Mouse (Mus musculus) MEL (cell line): ENCODE measurements around the gene Jade2. TPM values are rescaled to one million over a fixed set of nuclear protein-coding genes. Genes with fewer than 3 reads are reported as not detected.

Source experiments
- DNase-seq: peaks from one replicate; pipeline ENCODE4 v3.0.0; 2011; ENCODE audit warnings: low read depth, low spot score
- H3K27ac ChIP-seq: 2 replicates; pipeline ENCODE4 v1.5.1; 2012; ENCODE audit warnings: low read depth, mild to moderate bottlenecking, control low read depth, low read length, moderate library complexity; ENCODE audit not compliant: control insufficient read depth
- H3K27me3 ChIP-seq, 2 experiments: fragments of 150-350 bp in 1 of 2; sonication (generic) in 1 of 2; 2 replicates each; pipeline ENCODE4 v1.6.1; 2012; ENCODE audit warnings: low read length in 2 of 2, mild to moderate bottlenecking in 2 of 2, improper control_type of control experiment in 1 of 2, moderate library complexity in 1 of 2; ENCODE audit not compliant: insufficient read depth in 2 of 2, control insufficient read depth in 1 of 2
- H3K36me3 ChIP-seq, 2 experiments: 2 replicates each; pipeline ENCODE4 v1.6.1; 2012 to 2014; ENCODE audit warnings: low read length in 2 of 2, improper control_type of control experiment in 1 of 2, inconsistent platforms in 1 of 2, mild to moderate bottlenecking in 1 of 2; ENCODE audit not compliant: insufficient read depth in 2 of 2, control insufficient read depth in 1 of 2
- H3K4me1 ChIP-seq, 2 experiments: fragments of 150-350 bp in 1 of 2; sonication (generic) in 1 of 2; 2 replicates each; pipeline ENCODE4 v1.6.1; 2012; ENCODE audit warnings: low read length in 2 of 2, improper control_type of control experiment in 1 of 2, mild to moderate bottlenecking in 1 of 2; ENCODE audit not compliant: insufficient read depth in 2 of 2, control insufficient read depth in 1 of 2
- H3K4me3 ChIP-seq, 2 experiments: fragments of 150-350 bp in 1 of 2; sonication (generic) in 1 of 2; 2 replicates each; pipeline ENCODE4 v1.5.1; 2012; ENCODE audit warnings: low read depth in 2 of 2, low read length in 2 of 2, mild to moderate bottlenecking in 2 of 2, moderate library complexity in 2 of 2, control low read depth in 1 of 2, improper control_type of control experiment in 1 of 2; ENCODE audit not compliant: control insufficient read depth in 1 of 2, insufficient read depth in 1 of 2
- H3K79me2 ChIP-seq: 2 replicates; pipeline ENCODE4 v1.6.1; 2012; ENCODE audit warnings: mild to moderate bottlenecking, low read length, moderate library complexity; ENCODE audit not compliant: control insufficient read depth, poor library complexity, insufficient read depth
- H3K9ac ChIP-seq: 2 replicates; pipeline ENCODE4 v1.6.1; 2012; ENCODE audit warnings: low read depth, mild to moderate bottlenecking, control low read depth, low read length, moderate library complexity; ENCODE audit not compliant: control insufficient read depth, poor library complexity, severe bottlenecking
- H3K9me3 ChIP-seq: fragments of 150-350 bp; sonication (generic); replicated peaks from 2 replicates; pipeline ENCODE4 v1.6.1; 2012; ENCODE audit warnings: mild to moderate bottlenecking, low read length, improper control_type of control experiment, moderate library complexity; ENCODE audit not compliant: insufficient read depth
- CHD1 ChIP-seq: IDR thresholded peaks from 2 replicates; pipeline ENCODE4 v1.6.1; 2012; ENCODE audit warnings: low read depth, mild to moderate bottlenecking, inconsistent platforms, low read length, improper control_type of control experiment
- CHD2 ChIP-seq: IDR thresholded peaks from 2 replicates; pipeline ENCODE4 v1.6.1; 2011; ENCODE audit warnings: low read length, improper control_type of control experiment
- ELF1 ChIP-seq: IDR thresholded peaks from 2 replicates; pipeline ENCODE4 v1.6.1; 2014; ENCODE audit warnings: low read depth, mild to moderate bottlenecking, inconsistent platforms, low read length, improper control_type of control experiment, moderate library complexity
- EP300 ChIP-seq, 2 experiments: IDR thresholded peaks; 2 replicates each; pipeline ENCODE4 v1.6.1; 2011; ENCODE audit warnings: improper control_type of control experiment in 2 of 2, low read length in 2 of 2, low read depth in 1 of 2, mild to moderate bottlenecking in 1 of 2
- GABPA ChIP-seq: IDR thresholded peaks from 2 replicates; pipeline ENCODE4 v1.6.1; 2012; ENCODE audit warnings: low read depth, mild to moderate bottlenecking, inconsistent platforms, low read length, improper control_type of control experiment, moderate library complexity
- GATA1 ChIP-seq: IDR thresholded peaks from 2 replicates; pipeline ENCODE4 v1.6.1; 2011; ENCODE audit warnings: low read depth, low read length, improper control_type of control experiment
- HCFC1 ChIP-seq: IDR thresholded peaks from 2 replicates; pipeline ENCODE4 v1.6.1; 2012; ENCODE audit warnings: low read depth, mild to moderate bottlenecking, inconsistent platforms, low read length, improper control_type of control experiment, moderate library complexity
- JUND ChIP-seq: IDR thresholded peaks from 2 replicates; pipeline ENCODE4 v1.6.1; 2011; ENCODE audit warnings: low read depth, mild to moderate bottlenecking, improper control_type of control experiment, low read length
- MAFK ChIP-seq: IDR thresholded peaks from 2 replicates; pipeline ENCODE4 v1.6.1; 2011; ENCODE audit warnings: low read depth, mild to moderate bottlenecking, low read length, improper control_type of control experiment, borderline replicate concordance
- MAZ ChIP-seq: IDR thresholded peaks from 2 replicates; pipeline ENCODE4 v1.6.1; 2012; ENCODE audit warnings: low read depth, mild to moderate bottlenecking, inconsistent platforms, low read length, improper control_type of control experiment
- NELFE ChIP-seq: IDR thresholded peaks from 2 replicates; pipeline ENCODE4 v1.6.1; 2011; ENCODE audit warnings: low read depth, low read length, improper control_type of control experiment
- POLR2A ChIP-seq, 2 experiments: IDR thresholded peaks; 2 replicates each; pipeline ENCODE4 v1.6.1; 2011 to 2012; ENCODE audit warnings: low read length in 2 of 2, mild to moderate bottlenecking in 2 of 2, control low read depth in 1 of 2, improper control_type of control experiment in 1 of 2, low read depth in 1 of 2, moderate library complexity in 1 of 2; ENCODE audit not compliant: control insufficient read depth in 1 of 2, insufficient read depth in 1 of 2, poor library complexity in 1 of 2
- RCOR1 ChIP-seq: IDR thresholded peaks from 2 replicates; pipeline ENCODE4 v1.6.1; 2012; ENCODE audit warnings: low read depth, mild to moderate bottlenecking, inconsistent platforms, low read length, improper control_type of control experiment
- SIN3A ChIP-seq: IDR thresholded peaks from 2 replicates; pipeline ENCODE4 v1.6.1; 2012; ENCODE audit warnings: low read length, improper control_type of control experiment, inconsistent platforms
- SMC3 ChIP-seq: IDR thresholded peaks from 2 replicates; pipeline ENCODE4 v1.6.1; 2011; ENCODE audit warnings: low read depth, low read length, improper control_type of control experiment
- TAL1 ChIP-seq: IDR thresholded peaks from 2 replicates; pipeline ENCODE4 v1.6.1; 2012; ENCODE audit warnings: mild to moderate bottlenecking, inconsistent platforms, low read length, moderate library complexity, mixed read lengths
- UBTF ChIP-seq: IDR thresholded peaks from 2 replicates; pipeline ENCODE4 v1.6.1; 2012; ENCODE audit warnings: low read depth, mild to moderate bottlenecking, inconsistent platforms, low read length, improper control_type of control experiment, moderate library complexity, borderline replicate concordance; ENCODE audit not compliant: insufficient read depth
- USF2 ChIP-seq, 2 experiments: IDR thresholded peaks; 2 replicates each; pipeline ENCODE4 v1.6.1; 2011 to 2012; ENCODE audit warnings: improper control_type of control experiment in 2 of 2, low read length in 2 of 2, borderline replicate concordance in 1 of 2, inconsistent platforms in 1 of 2, low read depth in 1 of 2, mild to moderate bottlenecking in 1 of 2; ENCODE audit not compliant: insufficient read depth in 1 of 2
- ZKSCAN1 ChIP-seq: IDR thresholded peaks from 2 replicates; pipeline ENCODE4 v1.6.1; 2012; ENCODE audit warnings: low read depth, mild to moderate bottlenecking, inconsistent platforms, low read length, improper control_type of control experiment, moderate library complexity
- ZNF384 ChIP-seq: IDR thresholded peaks from 2 replicates; pipeline ENCODE4 v1.6.1; 2012; ENCODE audit warnings: low read depth, mild to moderate bottlenecking, inconsistent platforms, low read length, improper control_type of control experiment
- polyA plus RNA-seq, 2 experiments: library from polyadenylated mRNA; stranded (reverse) in 1 of 2; unstranded in 1 of 2; fragments of >175 nt in 1 of 2; fragments of >200 nt in 1 of 2; gene quantifications; 2 replicates each; pipeline versions ENCODE4 v1.2.1 to v1.2.4; 2012; ENCODE audit warnings: low replicate concordance in 2 of 2, low read depth in 1 of 2; ENCODE audit not compliant: insufficient read length in 2 of 2, insufficient read depth in 1 of 2, missing spikeins in 1 of 2
- total RNA-seq: library from RNA; depleted of rRNA; stranded (reverse); fragments of 300-350 nt; gene quantifications from 2 replicates; pipeline ENCODE4 v1.2.3, GENCODE M21; 2012

Gene Jade2
- total and polyA plus RNA-seq, 3 experiments = 4.5 to 13.0 TPM; not detected in 1

GRCm38 (mm10) chr11:51884092-51884491 lies 26.6 kb upstream of the Jade2 start:
- Histone ChIP-seq H3K79me2 (no peaks in the 10 kb centered on the region), H3K36me3 (peaks cover 0 to 10% of the 10 kb centered on the region in 2 experiments; a peak in 2 of 4 replicates), H3K27me3 (no peaks in the 10 kb centered on the region), H3K9ac (no peak overlapping the region), H3K9me3 (no peaks in the 10 kb centered on the region), H3K4me1 (peaks cover 7 to 18% of the 10 kb centered on the region in 2 experiments), H3K27ac (no peak overlapping the region), H3K4me3 (no peak overlapping the region)
- DNase-seq = no peak
- no peak for TF ChIP-seq CHD1
- no peak for TF ChIP-seq NELFE
- no peak for TF ChIP-seq POLR2A (IDR thresholded peaks at IDR 0.05; ENCODE audit: control insufficient read depth in 1 of 2, insufficient read depth in 1 of 2, low read depth in 1 of 2, low read length in 2 of 2, poor library complexity in 1 of 2)
- no peak for TF ChIP-seq GABPA
- TF ChIP-seq TAL1 = no peak
- no peak for TF ChIP-seq JUND

GRCm38 (mm10) chr11:51883670-51884069 lies 26.2 kb upstream of the Jade2 start:
- peak; percentile 75 for DNase-seq
- H3K27ac ChIP-seq = no peak overlapping the region
- no peaks in the 10 kb centered on the region for H3K27me3 ChIP-seq
- peaks cover 0 to 10% of the 10 kb centered on the region in 2 experiments; a peak in 2 of 4 replicates for H3K36me3 ChIP-seq
- no peak overlapping the region for H3K4me3 ChIP-seq
- H3K4me1 ChIP-seq = peaks cover 7 to 18% of the 10 kb centered on the region in 2 experiments
- TF ChIP-seq ZKSCAN1 = no peak
- TF ChIP-seq ZNF384 = no peak
- TF ChIP-seq SMC3 = no peak
- TF ChIP-seq SIN3A = 0 out of 2 replicates have a peak, but pooled peaks have one; percentile 24
- TF ChIP-seq MAZ = 0 out of 2 replicates have a peak, but pooled peaks have one; percentile 51
- no peak for TF ChIP-seq UBTF
- 0 out of 2 replicates have a peak, but pooled peaks have one; percentile 35 for TF ChIP-seq ELF1
- TF ChIP-seq CHD2 = peak; percentile 36; the same call in 1 of the 2 replicates
- peak; percentile 45 for TF ChIP-seq RCOR1
- 0 out of 2 replicates have a peak, but pooled peaks have one; percentile 46 for TF ChIP-seq HCFC1
- TF ChIP-seq EP300 (IDR thresholded peaks at IDR 0.05; ENCODE audit: low read depth in 1 of 2, low read length in 2 of 2) = 0 out of 4 replicates have a peak, but pooled peaks have one; percentile 4 to 33
- no peak for TF ChIP-seq MAFK
- 0 out of 4 replicates have a peak, but pooled peaks of 1 of the 2 experiments have one; percentile 28 for TF ChIP-seq POLR2A (IDR thresholded peaks at IDR 0.05; ENCODE audit: control insufficient read depth in 1 of 2, insufficient read depth in 1 of 2, low read depth in 1 of 2, low read length in 2 of 2, poor library complexity in 1 of 2)
- TF ChIP-seq CHD1 = no peak
- TF ChIP-seq GATA1 = no peak
- TF ChIP-seq JUND = no peak
- no peak for TF ChIP-seq USF2 (IDR thresholded peaks at IDR 0.05; ENCODE audit: borderline replicate concordance in 1 of 2, insufficient read depth in 1 of 2, low read depth in 1 of 2, low read length in 2 of 2)
- no peak overlapping the region for H3K9ac ChIP-seq
- H3K79me2 ChIP-seq = no peaks in the 10 kb centered on the region
- no peaks in the 10 kb centered on the region for H3K9me3 ChIP-seq
